Mouse (Mus musculus) bone marrow, adult 2 months (tissue): ENCODE measurements around the gene Immt.

ENCODE experiments used
- CTCF ChIP-seq: fragments of 200-500 bp; IDR thresholded peaks from 2 replicates; pipeline ENCODE4 v1.5.1; 2011; ENCODE audit warnings: low read length, control low read depth; ENCODE audit not compliant: control insufficient read depth, insufficient read depth
- POLR2A ChIP-seq: fragments of 200-500 bp; IDR thresholded peaks from 2 replicates; pipeline ENCODE4 v1.6.1; 2011; ENCODE audit warnings: low read depth, mild to moderate bottlenecking, control low read depth, low read length, borderline replicate concordance; ENCODE audit not compliant: control insufficient read depth

- TF ChIP-seq CTCF = no peak
- TF ChIP-seq POLR2A = no peak
These were observed 21.2 kb upstream of the Immt start for GRCm38 (mm10) chr6:71809890-71810289.
